Mouse (Mus musculus): Measurements from ENCODE around the gene Camta2. TPM values are rescaled to one million over a fixed set of nuclear protein-coding genes. Genes with fewer than 3 reads are reported as not detected.

The Camta2 gene
- total RNA-seq, 2 experiments from 2014 or later = 387 to 403 TPM

DNA sequence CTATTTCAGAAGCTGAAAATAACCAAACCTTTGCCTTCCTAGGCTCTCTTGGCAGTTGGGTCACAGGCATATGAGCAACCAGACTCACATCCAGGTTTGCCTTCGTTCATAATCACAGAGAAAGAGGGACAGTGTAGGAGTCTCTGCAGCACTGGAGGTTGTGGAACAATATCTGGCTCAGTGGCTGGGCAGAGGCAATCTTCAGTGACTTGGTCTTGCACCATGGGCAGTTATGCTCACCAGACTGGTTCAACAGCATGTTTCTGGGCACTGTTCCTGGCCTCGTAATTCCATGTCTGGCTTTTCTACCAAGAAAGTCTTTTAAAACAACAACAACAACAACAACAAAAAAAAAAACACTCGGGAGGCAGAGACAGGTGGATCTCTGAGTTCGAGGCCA, 52.3 kb downstream of the Camta2 start:
- no peak for TF ChIP-seq CTCF (conservative IDR thresholded peaks at IDR 0.05)
- Histone ChIP-seq H3K27ac (no peak overlapping the region), H3K4me3 (no peak overlapping the region)
- DNase-seq (ENCODE audit: low spot score in 2 of 2) = no peak

GRCm38 (mm10) chr11:70630129-70630528, 57.8 kb downstream of the Camta2 start:
- TF ChIP-seq CTCF (conservative IDR thresholded peaks at IDR 0.05) = no peak
- no peak for DNase-seq (ENCODE audit: low spot score in 2 of 2)
- no peak overlapping the region for H3K27ac ChIP-seq
- H3K4me3 ChIP-seq = no peak overlapping the region

GRCm38 (mm10) chr11:70629557-70629956, 58.3 kb downstream of the Camta2 start:
- no peak for DNase-seq (ENCODE audit: low spot score in 2 of 2)
- peak; percentile 62 for TF ChIP-seq CTCF (conservative IDR thresholded peaks at IDR 0.05)
- Histone ChIP-seq H3K27ac (no peak overlapping the region), H3K4me3 (no peak overlapping the region)

DNA sequence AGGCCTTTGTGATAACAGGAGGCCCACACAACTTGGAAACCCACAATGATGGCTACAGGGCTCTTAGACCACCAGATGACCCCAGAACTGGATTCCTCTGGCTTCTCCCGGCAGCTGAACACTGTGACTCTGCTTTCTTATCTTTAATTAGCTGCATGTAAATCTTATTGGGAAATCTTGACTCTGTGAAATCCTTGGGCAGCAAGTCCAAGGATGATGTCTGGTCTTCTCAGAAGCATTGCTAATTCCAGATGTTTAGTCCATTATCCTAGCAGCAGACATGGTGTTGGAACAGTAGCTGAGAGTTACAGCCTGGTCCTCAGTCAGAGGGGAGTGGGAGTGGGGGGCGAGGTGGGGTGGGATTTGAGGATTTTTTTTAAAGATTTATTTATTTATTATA, 59.5 kb downstream of the Camta2 start:
- TF ChIP-seq CTCF (conservative IDR thresholded peaks at IDR 0.05) = no peak
- DNase-seq (ENCODE audit: low spot score in 2 of 2) = no peak

GRCm38 (mm10) chr11:70626877-70627276, 61.0 kb downstream of the Camta2 start:
- no peak for TF ChIP-seq CTCF (conservative IDR thresholded peaks at IDR 0.05)
- no peak overlapping the region for H3K4me3 ChIP-seq
- no peak overlapping the region for H3K27ac ChIP-seq
- no peak for DNase-seq (ENCODE audit: low spot score in 2 of 2)

More for the DNA sequence above, 59.5 kb downstream of the Camta2 start:
- H3K4me3 ChIP-seq = no peak overlapping the region
- no peak overlapping the region for H3K27ac ChIP-seq

DNA sequence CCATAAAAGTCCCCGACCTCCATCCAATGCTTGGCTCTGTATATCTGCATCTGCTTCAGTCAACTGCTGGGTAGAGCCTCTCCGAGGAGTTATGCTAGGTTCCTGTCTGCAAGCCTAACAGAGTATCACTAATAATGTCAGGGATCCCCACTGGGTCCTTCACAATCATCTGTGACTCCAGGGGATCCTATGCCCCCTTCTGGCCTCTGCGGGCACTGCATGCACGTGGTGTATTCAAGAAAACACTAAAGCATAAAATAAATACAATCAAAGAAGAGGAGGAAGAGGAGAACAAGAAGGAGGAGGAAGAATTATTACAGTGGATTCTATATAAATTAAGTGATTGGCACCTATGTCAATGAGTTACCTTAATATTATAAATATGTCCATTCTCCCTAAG, 62.4 kb downstream of the Camta2 start:
- Histone ChIP-seq H3K27ac (no peak overlapping the region), H3K4me3 (no peak overlapping the region)
- TF ChIP-seq CTCF (conservative IDR thresholded peaks at IDR 0.05) = peak; percentile 82
- DNase-seq (ENCODE audit: low spot score in 2 of 2) = no peak

DNA sequence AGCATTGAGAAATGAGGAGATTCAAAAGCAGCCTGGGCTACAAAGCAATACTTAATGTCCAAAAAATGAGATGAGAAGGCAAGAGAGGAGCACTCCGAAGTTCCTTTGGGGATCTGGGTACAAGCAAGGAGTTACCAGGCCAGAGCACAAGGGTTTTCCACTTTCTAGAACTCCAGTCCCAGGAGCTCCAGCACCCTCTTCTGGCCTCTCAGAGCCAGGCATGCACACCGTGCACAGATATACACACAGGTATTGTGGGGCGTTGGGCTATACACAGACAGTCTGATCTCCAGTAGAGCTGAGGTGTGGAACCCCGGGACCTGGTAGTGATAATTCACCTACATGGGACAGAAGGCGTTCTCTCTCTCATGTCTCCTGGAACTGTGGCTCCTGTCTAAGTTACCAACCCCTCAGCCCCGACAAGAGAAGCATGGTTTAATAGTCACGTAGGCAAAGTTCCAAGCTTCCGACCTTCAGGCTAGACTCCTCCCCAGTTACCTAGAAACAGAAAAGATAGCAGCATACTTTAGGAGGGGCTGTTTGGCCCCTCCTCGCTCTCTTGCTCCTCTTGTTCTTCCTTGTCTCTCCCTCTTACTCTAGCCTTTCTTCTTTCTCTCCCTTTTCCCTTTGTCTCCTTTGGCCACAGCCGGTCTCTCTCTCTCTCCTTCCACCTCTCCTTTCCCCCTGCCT, 64.7 kb downstream of the Camta2 start:
- DNase-seq (ENCODE audit: low spot score in 2 of 2) = no peak
- TF ChIP-seq CTCF (conservative IDR thresholded peaks at IDR 0.05) = peak; percentile 68
- Histone ChIP-seq H3K4me3 (no peak overlapping the region), H3K27ac (no peak overlapping the region)

- DNase-seq (ENCODE audit: low spot score in 2 of 2) = no peak
- Histone ChIP-seq H3K4me3 (no peak overlapping the region), H3K27ac (no peak overlapping the region)
- TF ChIP-seq CTCF (conservative IDR thresholded peaks at IDR 0.05) = no peak
Observed at GRCm38 (mm10) chr11:70621972-70622814, 65.7 kb downstream of the Camta2 start.

Small RNA genes within 50 kb of the gene (microRNA-seq; reads per million reads assigned to microRNA genes)
- 0.32 to 0.92 reads per million in 2 experiments for gene Mir6925

Other genes with a start within 250 kb of the Camta2 start
- gene Med11, start 236.2 kb downstream of the Camta2 start, total RNA-seq (2021) = 10 to 100 TPM; 13.5 to 15.6 TPM
- gene Zmynd15, start 228.7 kb downstream of the Camta2 start, total RNA-seq (2021) = under 1 TPM; 0.12 to 0.72 TPM
- 1 to 10 TPM in 1 of 2 experiments, under 1 TPM in 1; 0.96 to 1.1 TPM for gene Cxcl16, start 228.1 kb downstream of the Camta2 start, total RNA-seq (2021)
- not detected for gene Tm4sf5, start 182.9 kb downstream of the Camta2 start, total RNA-seq (2021)
- not detected for gene Vmo1, start 173.5 kb downstream of the Camta2 start, total RNA-seq (2021)
- gene Gltpd2, start 168.9 kb downstream of the Camta2 start, total RNA-seq (2021) = not detected
- 100 to 1,000 TPM; 178 to 188 TPM for gene Psmb6, start 162.7 kb downstream of the Camta2 start, total RNA-seq (2021)
- not detected for gene Gm40193, start 155.2 kb downstream of the Camta2 start, total RNA-seq (2021)
- 10 to 100 TPM; 17.7 to 19.2 TPM for gene Pld2, start 148.0 kb downstream of the Camta2 start, total RNA-seq (2021)
- gene Mink1, start 125.2 kb downstream of the Camta2 start, total RNA-seq (2021) = 100 to 1,000 TPM; 505 to 510 TPM
- under 1 TPM; 0.47 to 0.72 TPM for gene 4930544D05Rik, start 72.3 kb downstream of the Camta2 start, total RNA-seq (2021)
- not detected for gene Chrne, start 68.9 kb downstream of the Camta2 start, total RNA-seq (2021)
- gene Gp1ba, start 49.0 kb downstream of the Camta2 start, total RNA-seq (2021) = not detected
- 10 to 100 TPM; 88.8 to 99.4 TPM for gene Rnf167, start 40.9 kb downstream of the Camta2 start, total RNA-seq (2021)
- gene Slc25a11, start 40.6 kb downstream of the Camta2 start, total RNA-seq (2021) = 100 to 1,000 TPM; 115 to 123 TPM
- 100 to 1,000 TPM; 333 to 349 TPM for gene Pfn1, start 33.5 kb downstream of the Camta2 start, total RNA-seq (2021)
- gene Eno3, start 30.9 kb downstream of the Camta2 start, total RNA-seq (2021) = 1 to 10 TPM; 6.6 to 7.9 TPM
- gene Spag7, start 18.7 kb downstream of the Camta2 start, total RNA-seq (2021) = 10 to 100 TPM; 50.8 to 54.7 TPM
- 1 to 10 TPM; 2.9 to 5.0 TPM for gene Inca1, start 12.1 kb upstream of the Camta2 start, total RNA-seq (2021)
- gene Kif1c, start 12.4 kb upstream of the Camta2 start, total RNA-seq (2021) = 10 to 100 TPM; 76.5 to 89.8 TPM
- 10 to 100 TPM; 23.8 TPM for gene Zfp3, start 76.1 kb upstream of the Camta2 start, total RNA-seq (2021)
- gene Scimp, start 124.5 kb upstream of the Camta2 start, total RNA-seq (2021) = not detected
- 100 to 1,000 TPM; 122 to 124 TPM for gene Rabep1, start 156.7 kb upstream of the Camta2 start, total RNA-seq (2021)

Measured in layer of hippocampus, adult 2 months (tissue).